Mouse (Mus musculus): ENCODE measurements around the gene Sept11. TPM values are rescaled to one million over a fixed set of nuclear protein-coding genes. Genes with fewer than 3 reads are reported as not detected.

The Sept11 gene
- total and polyA plus RNA-seq, 2 experiments from 2014 or later = 38.2 to 49.5 TPM

- no peak for TF ChIP-seq CTCF (IDR thresholded peaks at IDR 0.05; ENCODE audit: low read depth)
- TF ChIP-seq EP300 (IDR thresholded peaks at IDR 0.05; ENCODE audit: low read depth) = no peak
- peaks cover under 1% of the 10 kb centered on the region; the same call in 1 of the 2 replicates for H3K36me3 ChIP-seq (replicated peaks; ENCODE audit: control insufficient read depth, insufficient read depth, low read length)
- ATAC-seq (ENCODE audit: insufficient read depth, low read depth) (peak; percentile 2; the same call in 1 of the 2 replicates), DNase-seq (ENCODE audit: low spot score) (no peak)
- peak overlapping the region; percentile 22; the same call in 1 of the 2 replicates for H3K9ac ChIP-seq (replicated peaks; ENCODE audit: low read depth, low read length)
- peak overlapping the region; percentile 90 for H3K27ac ChIP-seq (ENCODE audit: low read depth)
- no peaks in the 10 kb centered on the region for H3K9me3 ChIP-seq (replicated peaks; ENCODE audit: control insufficient read depth, low read length)
- H3K27me3 ChIP-seq (ENCODE audit: control insufficient read depth, insufficient read depth, low read length) = no peaks in the 10 kb centered on the region
- WGBS = 1% methylated on average over 6 of the region's 6 CpGs
- H3K4me3 ChIP-seq (ENCODE audit: low read depth, low read length) = peak overlapping the region; percentile 98
- H3K4me2 ChIP-seq (ENCODE audit: low read depth, low read length) = peak overlapping the region; percentile 65
- peaks cover 4% of the 10 kb centered on the region; the same call in 1 of the 2 replicates for H3K4me1 ChIP-seq (ENCODE audit: control insufficient read depth, insufficient read depth)
These were observed 113.7 kb downstream of the Sept11 start for GRCm38 (mm10) chr5:93207006-93207348.

- no peak for TF ChIP-seq EP300 (IDR thresholded peaks at IDR 0.05; ENCODE audit: low read depth)
- TF ChIP-seq CTCF (IDR thresholded peaks at IDR 0.05; ENCODE audit: low read depth) = no peak
- no peak overlapping the region for H3K4me3 ChIP-seq (ENCODE audit: low read depth, low read length)
- H3K27ac ChIP-seq (ENCODE audit: low read depth) = peak overlapping the region; percentile 90; the same call in 1 of the 2 replicates
- H3K9me3 ChIP-seq (replicated peaks; ENCODE audit: control insufficient read depth, low read length) = no peaks in the 10 kb centered on the region
- no peak for ATAC-seq (ENCODE audit: insufficient read depth, low read depth)
- H3K27me3 ChIP-seq (ENCODE audit: control insufficient read depth, insufficient read depth, low read length) = no peaks in the 10 kb centered on the region
- no peak for DNase-seq (ENCODE audit: low spot score)
- peak overlapping the region; percentile 65; the same call in 1 of the 2 replicates for H3K4me2 ChIP-seq (ENCODE audit: low read depth, low read length)
- H3K36me3 ChIP-seq (replicated peaks; ENCODE audit: control insufficient read depth, insufficient read depth, low read length) = no peaks in the 10 kb centered on the region
- peaks cover 4% of the 10 kb centered on the region; the same call in 1 of the 2 replicates for H3K4me1 ChIP-seq (ENCODE audit: control insufficient read depth, insufficient read depth)
- H3K9ac ChIP-seq (replicated peaks; ENCODE audit: low read depth, low read length) = no peak overlapping the region
- 85% methylated on average over 1 of the region's 1 CpGs for WGBS
These were observed 114.3 kb downstream of the Sept11 start for GRCm38 (mm10) chr5:93207555-93207954.

GRCm38 (mm10) chr5:93218375-93218774 is 125.1 kb downstream of the Sept11 start:
- no peaks in the 10 kb centered on the region for H3K36me3 ChIP-seq (replicated peaks; ENCODE audit: control insufficient read depth, insufficient read depth, low read length)
- no peak overlapping the region for H3K4me2 ChIP-seq (ENCODE audit: low read depth, low read length)
- WGBS = 71% methylated on average over 3 of the region's 3 CpGs
- DNase-seq (ENCODE audit: low spot score) = no peak
- TF ChIP-seq CTCF (IDR thresholded peaks at IDR 0.05; ENCODE audit: low read depth) (no peak), EP300 (IDR thresholded peaks at IDR 0.05; ENCODE audit: low read depth) (no peak)
- no peaks in the 10 kb centered on the region for H3K4me1 ChIP-seq (ENCODE audit: control insufficient read depth, insufficient read depth)
- no peak overlapping the region for H3K9ac ChIP-seq (replicated peaks; ENCODE audit: low read depth, low read length)
- ATAC-seq (ENCODE audit: insufficient read depth, low read depth) = no peak
- H3K4me3 ChIP-seq (ENCODE audit: low read depth, low read length) = no peak overlapping the region
- no peak overlapping the region for H3K27ac ChIP-seq (ENCODE audit: low read depth)
- H3K27me3 ChIP-seq (ENCODE audit: control insufficient read depth, insufficient read depth, low read length) = no peaks in the 10 kb centered on the region
- no peaks in the 10 kb centered on the region for H3K9me3 ChIP-seq (replicated peaks; ENCODE audit: control insufficient read depth, low read length)

GRCm38 (mm10) chr5:93221661-93222060 is 128.4 kb downstream of the Sept11 start:
- H3K4me2 ChIP-seq (ENCODE audit: low read depth, low read length) = no peak overlapping the region
- no peak for TF ChIP-seq EP300 (IDR thresholded peaks at IDR 0.05; ENCODE audit: low read depth)
- TF ChIP-seq CTCF (IDR thresholded peaks at IDR 0.05; ENCODE audit: low read depth) = no peak
- no peaks in the 10 kb centered on the region for H3K4me1 ChIP-seq (ENCODE audit: control insufficient read depth, insufficient read depth)
- ATAC-seq (ENCODE audit: insufficient read depth, low read depth) = no peak
- no peak overlapping the region for H3K27ac ChIP-seq (ENCODE audit: low read depth)
- WGBS = 40% methylated on average over 3 of the region's 3 CpGs
- no peaks in the 10 kb centered on the region for H3K27me3 ChIP-seq (ENCODE audit: control insufficient read depth, insufficient read depth, low read length)
- H3K9ac ChIP-seq (replicated peaks; ENCODE audit: low read depth, low read length) = no peak overlapping the region
- no peak overlapping the region for H3K4me3 ChIP-seq (ENCODE audit: low read depth, low read length)
- H3K9me3 ChIP-seq (replicated peaks; ENCODE audit: control insufficient read depth, low read length) = no peaks in the 10 kb centered on the region
- H3K36me3 ChIP-seq (replicated peaks; ENCODE audit: control insufficient read depth, insufficient read depth, low read length) = no peaks in the 10 kb centered on the region
- no peak for DNase-seq (ENCODE audit: low spot score)

GRCm38 (mm10) chr5:93224549-93224948 is 131.3 kb downstream of the Sept11 start:
- no peak for DNase-seq (ENCODE audit: low spot score)
- no peaks in the 10 kb centered on the region for H3K27me3 ChIP-seq (ENCODE audit: control insufficient read depth, insufficient read depth, low read length)
- H3K9me3 ChIP-seq (replicated peaks; ENCODE audit: control insufficient read depth, low read length) = no peaks in the 10 kb centered on the region
- H3K9ac ChIP-seq (replicated peaks; ENCODE audit: low read depth, low read length) = no peak overlapping the region
- H3K4me2 ChIP-seq (ENCODE audit: low read depth, low read length) = no peak overlapping the region
- TF ChIP-seq CTCF (IDR thresholded peaks at IDR 0.05; ENCODE audit: low read depth) = no peak
- no peak for TF ChIP-seq EP300 (IDR thresholded peaks at IDR 0.05; ENCODE audit: low read depth)
- ATAC-seq (ENCODE audit: insufficient read depth, low read depth) = no peak
- no peak overlapping the region for H3K4me3 ChIP-seq (ENCODE audit: low read depth, low read length)
- no peaks in the 10 kb centered on the region for H3K36me3 ChIP-seq (replicated peaks; ENCODE audit: control insufficient read depth, insufficient read depth, low read length)
- WGBS = 66% methylated on average over 2 of the region's 2 CpGs
- H3K4me1 ChIP-seq (ENCODE audit: control insufficient read depth, insufficient read depth) = no peaks in the 10 kb centered on the region
- no peak overlapping the region for H3K27ac ChIP-seq (ENCODE audit: low read depth)

Other genes with a start within 250 kb of the Sept11 start
- gene Sowahb, start 48.4 kb upstream of the Sept11 start, total RNA-seq (2014; rRNA removed; ENCODE audit: low replicate concordance) = not detected in 2 replicates
- not detected in 2 replicates for gene Sowahb, start 48.4 kb upstream of the Sept11 start, polyA plus RNA-seq (2015; fragmentation: Nextera tagmentation; extraction: Ambion mirVana)
- 203 and 210 TPM in 2 replicates for gene Ccni, start 113.1 kb downstream of the Sept11 start, total RNA-seq (2014; rRNA removed; ENCODE audit: low replicate concordance)
- gene Ccni, start 113.1 kb downstream of the Sept11 start, polyA plus RNA-seq (2015; fragmentation: Nextera tagmentation; extraction: Ambion mirVana) = 87.2 and 87.5 TPM in 2 replicates
- not detected in 2 replicates for gene 2010109A12Rik, start 113.1 kb downstream of the Sept11 start, total RNA-seq (2014; rRNA removed; ENCODE audit: low replicate concordance)
- 1.7 and 1.9 TPM in 2 replicates for gene 2010109A12Rik, start 113.1 kb downstream of the Sept11 start, polyA plus RNA-seq (2015; fragmentation: Nextera tagmentation; extraction: Ambion mirVana)
- 37.9 and 68.2 TPM in 2 replicates for gene Ccng2, start 173.8 kb downstream of the Sept11 start, total RNA-seq (2014; rRNA removed; ENCODE audit: low replicate concordance)
- 20.2 and 31.6 TPM in 2 replicates for gene Ccng2, start 173.8 kb downstream of the Sept11 start, polyA plus RNA-seq (2015; fragmentation: Nextera tagmentation; extraction: Ambion mirVana)